Mouse (Mus musculus) lung, embryonic 16.5 days (tissue): Measurements from ENCODE around the gene Olfr1120. TPM values are rescaled to one million over a fixed set of nuclear protein-coding genes. Genes with fewer than 3 reads are reported as not detected.
"Not testable (repeated sequence)": the region's sequence is repeated elsewhere in the genome, so short reads cannot be mapped to it uniquely, and the experiment has no call there.

Experiments
- ATAC-seq: fragments of 200-750 bp; cut with Nextera tagmentation; 2 replicates; pipeline ENCODE4 v1.8.0; 2017; ENCODE audit warnings: low read depth, mild to moderate bottlenecking, moderate library complexity
- H3K27ac ChIP-seq: fragments of 300-500 bp; sonication (generic); 2 replicates; pipeline ENCODE4 v1.5.1; 2014; ENCODE audit warnings: mild to moderate bottlenecking, control low read depth, low read length
- H3K27me3 ChIP-seq: fragments of 300-500 bp; sonication (generic); 2 replicates; pipeline ENCODE4 v1.6.1; 2014; ENCODE audit warnings: low read depth, low read length, mixed read lengths; ENCODE audit not compliant: control insufficient read depth, insufficient read depth
- H3K36me3 ChIP-seq: fragments of 300-500 bp; sonication (generic); 2 replicates; pipeline ENCODE4 v1.6.1; 2014; ENCODE audit warnings: low read length; ENCODE audit not compliant: control insufficient read depth, insufficient read depth
- H3K4me1 ChIP-seq: fragments of 300-500 bp; sonication (generic); replicated peaks from 2 replicates; pipeline ENCODE4 v1.6.1; 2014; ENCODE audit warnings: low read length, mixed read lengths; ENCODE audit not compliant: control insufficient read depth, insufficient read depth
- H3K4me2 ChIP-seq: fragments of 300-500 bp; sonication (generic); 2 replicates; pipeline ENCODE4 v1.6.1; 2014; ENCODE audit warnings: low read depth, low read length, control low read depth
- H3K4me3 ChIP-seq: fragments of 300-500 bp; sonication (generic); 2 replicates; pipeline ENCODE4 v1.5.1; 2014; ENCODE audit warnings: mild to moderate bottlenecking, low read length, control low read depth
- H3K9ac ChIP-seq: fragments of 300-500 bp; sonication (generic); 2 replicates; pipeline ENCODE4 v1.6.1; 2014; ENCODE audit warnings: low read length, control low read depth
- H3K9me3 ChIP-seq: fragments of 300-500 bp; sonication (generic); 2 replicates; pipeline ENCODE4 v1.6.1; 2016; ENCODE audit warnings: low read length; ENCODE audit not compliant: control insufficient read depth
- WGBS: fragments of 180-500 bp; shearing (Covaris S2); extraction: QIAGEN DNeasy Blood & Tissue Kit; methylation state at CpG from one replicate; pipeline ENCODE4 v1.1.7; 2014; 5-methylcytosine and 5-hydroxymethylcytosine counted together
- polyA plus RNA-seq: library from polyadenylated mRNA; unstranded; fragments of >200 nt; fragmentation: Nextera tagmentation; extraction: Ambion mirVana; gene quantifications from 2 replicates; pipeline ENCODE4 v1.2.1, GENCODE M21; 2015

Gene Olfr1120
- not detected in 2 replicates for polyA plus RNA-seq

DNA sequence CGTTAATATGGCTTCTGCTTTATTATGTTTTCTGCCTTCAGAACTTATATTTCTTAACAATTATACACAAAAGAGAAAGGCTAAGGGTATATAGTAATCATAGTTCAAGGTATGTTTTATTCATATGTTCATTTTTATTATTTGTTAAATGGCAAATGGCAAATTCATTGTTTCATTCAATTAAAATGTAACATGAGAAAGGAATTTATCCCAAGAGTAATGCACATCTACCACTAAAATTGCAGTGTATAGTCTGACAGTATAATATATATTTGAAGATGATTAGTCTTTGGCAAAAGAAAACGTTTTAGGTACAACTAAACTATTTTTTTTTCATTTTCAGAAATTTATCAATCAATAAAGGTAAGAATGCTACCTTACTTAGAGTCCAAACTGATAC lies at the start of gene Olfr1120:
TSS of gene Olfr1120 (plus strand) at position 301 of the 400 bp plus-strand sequence.
- H3K4me3 ChIP-seq: no peak within 1 kb of the TSS
- H3K27me3 ChIP-seq: no peaks in the 10 kb centered on the region
- no peak within 1 kb of the TSS for H3K4me2 ChIP-seq
- no peaks in the 10 kb centered on the region for H3K4me1 ChIP-seq
- H3K9ac ChIP-seq: no peak within 1 kb of the TSS
- no peaks in the 10 kb centered on the region for H3K36me3 ChIP-seq
- 41% methylated on average over 2 of the region's 2 CpGs for WGBS
- H3K27ac ChIP-seq: no peak within 1 kb of the TSS
- ATAC-seq: no peak
- H3K9me3 ChIP-seq: no peaks in the 10 kb centered on the region

DNA sequence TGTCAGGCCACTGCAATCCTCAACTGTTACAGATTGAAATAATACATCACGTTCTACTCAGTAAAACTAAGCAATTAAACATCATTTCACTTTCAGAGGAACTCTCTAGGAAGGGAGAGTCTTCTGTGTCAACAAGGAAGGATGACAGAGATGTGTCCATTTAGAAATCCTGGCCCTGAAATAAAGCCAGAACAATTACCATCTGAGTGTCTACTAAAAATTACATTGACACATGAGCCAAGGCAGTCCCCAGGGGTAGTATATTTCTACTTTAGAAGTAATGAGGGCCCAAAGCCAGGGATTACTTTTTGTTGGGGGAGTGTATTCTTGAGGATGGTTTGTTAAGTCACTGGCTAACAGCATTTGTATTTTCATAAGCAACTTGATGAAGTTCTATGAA lies 47.3 kb upstream of the Olfr1120 start, which contains the start of gene Olfr1118:
TSS of gene Olfr1118 (plus strand) at position 301 of the 400 bp plus-strand sequence.
- no peak for ATAC-seq
- Histone ChIP-seq H3K4me1 (no peaks in the 10 kb centered on the region), H3K36me3 (no peaks in the 10 kb centered on the region), H3K4me2 (no peak within 1 kb of the TSS), H3K9ac (no peak within 1 kb of the TSS), H3K27me3 (no peaks in the 10 kb centered on the region), H3K27ac (no peak within 1 kb of the TSS), H3K4me3 (no peak within 1 kb of the TSS), H3K9me3 (no peaks in the 10 kb centered on the region)
- WGBS: 45% methylated on average over 1 of the region's 1 CpGs

DNA sequence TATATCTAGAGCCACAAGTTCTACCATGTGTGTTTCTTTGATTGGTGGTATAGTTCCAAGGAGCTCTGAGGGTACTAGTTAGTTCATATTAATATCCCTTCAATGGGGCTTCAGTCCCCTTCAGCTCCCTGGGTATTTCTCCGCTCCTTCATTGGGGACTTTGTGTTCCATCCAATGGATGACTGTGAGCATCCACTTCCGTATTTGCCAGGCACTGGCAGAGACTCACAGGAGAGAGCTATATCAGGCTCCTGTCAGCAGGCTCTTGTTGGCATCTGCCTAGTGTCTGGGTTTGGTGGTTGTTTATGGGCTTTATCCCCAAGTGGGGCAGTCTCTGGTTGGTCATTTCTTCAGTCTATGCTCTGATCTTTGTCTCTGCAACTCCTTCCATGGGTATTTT lies 5.5 kb downstream of the Olfr1120 start:
- H3K4me3 ChIP-seq, H3K9me3 ChIP-seq, ATAC-seq, H3K9ac ChIP-seq, H3K4me1 ChIP-seq, H3K27ac ChIP-seq, H3K27me3 ChIP-seq, H3K36me3 ChIP-seq, H3K4me2 ChIP-seq: not testable (repeated sequence)
- 97% methylated on average over 2 of the region's 2 CpGs for WGBS

DNA sequence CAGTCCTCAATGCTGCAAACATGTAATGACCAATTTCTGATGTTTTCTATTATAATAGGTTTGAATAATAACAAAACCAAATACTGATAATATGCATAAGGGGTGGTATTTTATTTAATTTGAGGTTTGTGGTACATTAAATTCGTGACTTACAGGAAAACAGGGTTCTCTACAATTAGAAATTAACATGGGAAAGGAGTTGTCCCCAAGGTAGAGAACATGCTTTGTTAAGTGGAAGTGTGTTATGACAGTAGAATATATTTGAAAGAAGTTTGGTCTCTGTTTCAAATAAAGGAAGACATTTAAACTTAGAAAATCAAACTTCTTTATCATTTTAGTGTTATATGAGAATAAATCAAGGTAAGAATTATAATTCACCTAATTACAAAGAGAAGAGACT lies 15.0 kb downstream of the Olfr1120 start, which contains the start of gene Olfr1121:
TSS of gene Olfr1121 (plus strand) at position 301 of the 400 bp plus-strand sequence.
- no peak for ATAC-seq
- 30% methylated on average over 1 of the region's 1 CpGs for WGBS
- H3K27me3 ChIP-seq: no peaks in the 10 kb centered on the region
- no peak within 1 kb of the TSS for H3K4me2 ChIP-seq
- no peaks in the 10 kb centered on the region for H3K4me1 ChIP-seq
- no peaks in the 10 kb centered on the region for H3K9me3 ChIP-seq
- H3K4me3 ChIP-seq: no peak within 1 kb of the TSS
- H3K9ac ChIP-seq: no peak within 1 kb of the TSS
- no peak within 1 kb of the TSS for H3K27ac ChIP-seq
- no peaks in the 10 kb centered on the region for H3K36me3 ChIP-seq

DNA sequence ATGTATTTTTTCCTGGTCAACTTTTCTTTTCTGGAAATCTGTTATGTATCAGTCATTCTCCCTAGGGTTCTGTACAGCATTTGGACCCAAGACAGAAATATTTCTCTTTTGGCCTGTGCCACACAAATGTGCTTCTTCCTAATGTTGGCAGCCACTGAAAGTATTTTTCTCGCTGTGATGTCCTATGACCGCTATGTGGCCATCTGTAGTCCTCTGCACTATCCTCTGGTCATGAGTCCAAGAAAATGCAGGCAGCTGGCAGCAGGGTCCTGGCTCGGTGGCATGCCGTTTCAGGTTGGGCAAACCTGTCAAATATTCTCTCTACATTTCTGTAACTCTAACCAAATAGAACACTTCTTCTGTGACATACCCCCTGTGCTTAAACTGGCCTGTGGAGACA lies 17.1 kb downstream of the Olfr1120 start:
- ATAC-seq: no peak
- H3K27me3 ChIP-seq: no peaks in the 10 kb centered on the region
- no peak overlapping the region for H3K9ac ChIP-seq
- H3K4me3 ChIP-seq: no peak overlapping the region
- no peaks in the 10 kb centered on the region for H3K36me3 ChIP-seq
- H3K4me2 ChIP-seq: no peak overlapping the region
- H3K9me3 ChIP-seq: no peaks in the 10 kb centered on the region
- WGBS: 90% methylated on average over 4 of the region's 4 CpGs
- H3K4me1 ChIP-seq: no peaks in the 10 kb centered on the region
- no peak overlapping the region for H3K27ac ChIP-seq

DNA sequence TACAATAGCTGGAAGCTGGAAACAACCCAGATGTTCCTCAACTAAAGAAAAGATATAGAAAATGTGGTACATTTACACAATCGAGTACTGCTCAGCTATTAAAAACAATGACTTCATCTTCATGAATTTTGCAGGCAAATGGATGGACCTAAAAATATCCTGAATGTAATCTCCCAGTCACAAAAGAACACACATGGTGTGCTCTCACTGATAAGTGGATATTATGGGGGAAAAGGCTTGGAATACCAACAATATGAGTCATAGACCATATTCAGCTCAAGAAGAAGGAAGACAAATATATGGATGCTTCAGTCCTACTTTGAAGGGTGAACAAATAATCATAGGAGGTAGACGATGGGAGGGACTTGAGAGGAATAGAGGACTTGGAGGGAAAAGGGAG lies 29.3 kb downstream of the Olfr1120 start:
- H3K4me1 ChIP-seq: no peaks in the 10 kb centered on the region
- H3K4me3 ChIP-seq: no peak overlapping the region
- H3K27ac ChIP-seq: no peak overlapping the region
- H3K27me3 ChIP-seq: no peaks in the 10 kb centered on the region
- H3K9me3 ChIP-seq: no peaks in the 10 kb centered on the region; the same call in 1 of the 2 replicates
- H3K4me2 ChIP-seq: no peak overlapping the region
- WGBS: 59% methylated on average over 2 of the region's 2 CpGs
- no peaks in the 10 kb centered on the region for H3K36me3 ChIP-seq
- ATAC-seq: no peak
- H3K9ac ChIP-seq: no peak overlapping the region

DNA sequence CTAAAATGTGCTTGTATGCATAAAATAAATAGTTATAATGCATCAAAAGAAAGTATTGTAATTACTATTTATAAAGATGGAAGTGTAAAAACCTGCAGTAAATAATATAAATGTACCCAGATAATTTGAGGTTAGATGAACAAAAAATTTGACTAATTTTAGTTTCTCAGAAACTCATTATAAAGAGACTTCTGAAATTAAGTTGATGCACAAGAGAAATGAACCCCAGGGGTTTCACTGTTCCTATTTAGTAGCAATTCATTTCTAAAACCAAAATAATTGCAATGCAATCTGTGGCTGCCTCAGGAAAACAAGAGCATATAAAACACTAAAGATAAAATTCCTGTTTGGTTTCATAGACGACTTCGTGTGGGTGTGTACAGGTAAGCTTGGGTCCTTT lies 30.9 kb downstream of the Olfr1120 start, which contains the start of gene Olfr1122:
TSS of gene Olfr1122 (plus strand) at position 301 of the 400 bp plus-strand sequence.
- H3K4me1 ChIP-seq: no peaks in the 10 kb centered on the region
- H3K9ac ChIP-seq: no peak within 1 kb of the TSS
- no peaks in the 10 kb centered on the region; the same call in 1 of the 2 replicates for H3K9me3 ChIP-seq
- H3K36me3 ChIP-seq: no peaks in the 10 kb centered on the region
- H3K4me2 ChIP-seq: no peak within 1 kb of the TSS
- no peak within 1 kb of the TSS for H3K27ac ChIP-seq
- no peak for ATAC-seq
- no peaks in the 10 kb centered on the region for H3K27me3 ChIP-seq
- WGBS: 78% methylated on average over 2 of the region's 2 CpGs
- H3K4me3 ChIP-seq: no peak within 1 kb of the TSS

DNA sequence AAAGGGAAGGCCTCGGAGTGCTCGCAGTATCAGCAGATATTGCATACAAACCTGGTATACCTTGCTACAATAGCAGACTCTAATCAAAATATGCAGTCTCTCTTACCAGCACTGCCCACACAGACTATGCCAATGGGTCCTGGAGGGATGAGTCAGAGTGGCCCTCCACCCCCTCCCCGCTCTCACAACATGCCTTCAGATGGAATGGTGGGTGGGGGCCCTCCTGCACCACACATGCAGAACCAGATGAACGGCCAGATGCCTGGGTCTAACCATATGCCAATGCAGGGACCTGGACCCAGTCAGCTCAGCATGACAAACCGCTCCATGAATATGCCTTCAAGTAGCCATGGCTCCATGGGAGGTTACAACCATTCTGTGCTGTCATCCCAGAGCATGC lies 39.0 kb downstream of the Olfr1120 start:
- not testable (repeated sequence) for H3K9me3 ChIP-seq, H3K27me3 ChIP-seq, H3K36me3 ChIP-seq, H3K4me3 ChIP-seq, H3K4me1 ChIP-seq, H3K4me2 ChIP-seq, ATAC-seq, H3K9ac ChIP-seq, H3K27ac ChIP-seq
- 92% methylated on average over 5 of the region's 5 CpGs for WGBS

DNA sequence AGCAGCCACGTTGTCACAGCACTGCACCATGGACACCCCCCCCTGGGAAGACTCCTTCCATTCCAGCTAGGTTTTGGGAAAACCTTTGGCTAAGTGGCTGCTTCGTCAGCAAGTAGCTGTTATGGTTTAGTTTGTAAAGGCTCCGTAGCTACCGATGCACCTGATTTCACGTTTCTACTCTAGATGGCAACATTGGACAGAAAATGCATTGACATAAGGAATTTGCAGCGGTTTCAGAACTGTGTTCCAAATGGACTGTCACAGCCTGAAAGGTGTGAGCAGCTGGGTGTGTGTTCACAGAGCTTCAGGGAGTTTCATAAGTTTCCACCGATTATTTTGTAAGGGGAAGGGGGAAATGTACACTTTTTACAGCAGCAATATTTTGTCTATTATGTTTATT lies 40.1 kb downstream of the Olfr1120 start:
- not testable (repeated sequence) for H3K9ac ChIP-seq, H3K9me3 ChIP-seq, H3K36me3 ChIP-seq, H3K4me2 ChIP-seq, H3K27me3 ChIP-seq, H3K4me3 ChIP-seq, H3K4me1 ChIP-seq, ATAC-seq, H3K27ac ChIP-seq
- 70% methylated on average over 7 of the region's 7 CpGs for WGBS
